Mouse (Mus musculus): ENCODE data around the gene Mettl15.

- no peak for TF ChIP-seq CTCF (IDR thresholded peaks at IDR 0.05; ENCODE audit: low read depth, low read length)
- no peak for TF ChIP-seq POLR2A (IDR thresholded peaks at IDR 0.05; ENCODE audit: borderline replicate concordance, low read depth, low read length)
Measured at GRCm38 (mm10) chr2:109182993-109183392, 97.6 kb downstream of the Mettl15 start.

Data from bone marrow macrophage, adult 2 months (primary cell).